Mouse (Mus musculus): ENCODE measurements around the gene Litaf. TPM values are rescaled to one million over a fixed set of nuclear protein-coding genes. Genes with fewer than 3 reads are reported as not detected.

The Litaf gene
- 30.8 and 36.9 TPM in 2 replicates for total RNA-seq (2017)

DNA sequence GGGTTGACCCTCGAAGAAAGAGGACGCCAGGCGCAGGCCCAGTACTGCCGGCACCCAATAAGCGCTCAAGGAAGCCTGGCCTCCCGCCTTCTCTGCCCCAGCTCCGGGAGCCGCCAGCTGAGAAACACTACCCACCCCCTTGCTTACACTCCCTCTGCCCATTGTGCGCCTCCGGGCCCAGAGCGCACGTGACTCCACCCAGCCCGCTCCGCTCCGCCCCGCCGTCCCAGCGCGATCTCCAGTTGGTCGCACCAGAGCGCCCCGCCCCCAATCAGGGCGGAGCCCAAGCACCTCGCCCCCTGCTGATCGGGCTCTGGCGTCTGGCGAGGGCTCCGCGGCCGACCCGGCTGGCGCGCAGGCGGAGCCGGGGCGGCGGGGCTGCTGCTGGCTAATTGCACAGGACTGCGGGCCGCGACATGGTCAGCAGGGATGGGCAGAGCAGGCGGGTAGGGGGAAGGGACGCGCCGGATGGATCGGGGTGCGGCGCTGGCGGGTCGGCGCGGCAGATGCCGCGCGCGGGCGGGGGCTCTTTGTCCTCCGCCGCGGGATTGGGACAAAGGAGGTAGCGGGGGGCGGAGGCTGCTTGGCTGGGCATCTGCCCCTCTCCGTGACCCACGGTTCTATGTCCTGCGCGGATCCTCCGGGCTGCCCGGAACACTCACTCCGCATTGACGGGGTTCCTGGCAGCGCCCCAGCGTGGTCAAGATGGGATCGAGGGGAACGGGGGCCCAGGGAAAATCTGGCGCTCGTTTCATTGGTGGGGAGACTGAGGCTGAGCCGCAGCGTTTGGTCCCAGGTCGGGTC lies at the start of gene Litaf:
Litaf (minus strand) TSS at position 129 of the 804 bp plus-strand sequence.
- ATAC-seq (replicated peaks in 1 of 2; ENCODE audit: insufficient read depth in 1 of 2, low FRiP score in 2 of 2, low TSS enrichment in 1 of 2, low read depth in 1 of 2, poor library complexity in 2 of 2, severe bottlenecking in 2 of 2): peak; percentile 88 to 92

DNA sequence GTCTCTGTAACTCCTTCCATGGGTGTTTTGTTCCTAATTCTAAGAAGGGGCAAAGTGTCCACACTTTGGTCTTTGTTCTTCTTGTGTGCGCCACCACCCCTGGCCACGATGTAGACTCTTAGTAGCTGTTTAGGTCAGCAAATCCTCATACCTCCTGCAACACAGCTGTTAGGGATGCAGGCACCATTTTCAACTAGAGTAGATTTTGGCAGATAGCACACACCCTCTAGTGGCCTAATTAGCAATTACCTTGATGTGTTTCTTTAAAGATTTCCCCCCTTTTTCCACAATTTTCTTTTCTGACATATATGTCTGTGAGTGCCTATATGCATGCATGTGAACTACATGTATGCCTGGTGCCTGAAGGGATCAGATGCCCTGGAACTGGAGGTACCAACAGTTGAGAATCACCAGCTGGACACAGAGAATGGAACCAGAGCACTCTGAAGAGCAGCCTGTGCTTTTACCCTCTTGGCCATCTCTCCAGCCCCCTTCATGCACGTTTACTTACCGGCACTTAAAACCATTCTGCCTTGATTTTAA lies 43.3 kb upstream of the Litaf start:
- no peak; a peak in 1 of 4 replicates for ATAC-seq (replicated peaks in 1 of 2; ENCODE audit: insufficient read depth in 1 of 2, low FRiP score in 2 of 2, low TSS enrichment in 1 of 2, low read depth in 1 of 2, poor library complexity in 2 of 2, severe bottlenecking in 2 of 2)

DNA sequence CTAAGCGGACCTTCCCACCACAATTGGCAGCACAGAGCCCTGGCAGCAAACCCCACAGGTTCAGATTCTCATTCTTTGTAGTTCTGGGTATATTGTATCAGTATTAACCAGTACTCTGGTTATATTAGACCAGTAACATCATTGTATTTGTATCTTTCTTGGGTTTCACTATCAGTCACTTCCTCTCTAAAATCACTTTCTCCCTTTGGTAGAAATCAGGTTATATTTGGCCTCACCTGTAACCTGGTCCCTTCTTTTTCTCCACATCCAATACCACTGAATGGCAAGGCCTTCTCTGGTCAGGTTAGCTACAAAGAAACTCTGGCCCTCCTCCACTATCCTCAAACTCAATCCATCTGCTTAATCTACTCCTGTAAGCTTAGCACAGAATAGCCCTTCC lies 38.9 kb upstream of the Litaf start:
- no peak for ATAC-seq (replicated peaks in 1 of 2; ENCODE audit: insufficient read depth in 1 of 2, low FRiP score in 2 of 2, low TSS enrichment in 1 of 2, low read depth in 1 of 2, poor library complexity in 2 of 2, severe bottlenecking in 2 of 2)

DNA sequence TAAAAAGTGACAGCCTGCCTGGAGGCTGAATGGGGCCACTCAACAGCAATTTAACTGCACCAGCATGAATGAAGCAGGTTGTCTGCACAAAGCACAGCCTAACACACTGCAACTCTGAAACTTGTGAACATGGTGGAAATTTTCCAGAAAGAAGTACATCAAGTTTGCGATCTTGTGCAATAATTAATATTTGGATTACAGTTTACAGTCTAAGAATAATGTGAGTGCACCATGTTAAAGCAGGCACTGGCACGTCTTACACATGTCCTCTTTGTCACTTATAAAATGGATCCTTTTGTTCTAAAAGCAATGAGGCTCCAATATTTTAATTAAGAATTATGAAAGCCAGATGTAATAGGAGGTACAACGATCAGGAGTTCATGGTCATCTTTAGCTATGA lies 31.3 kb upstream of the Litaf start:
- ATAC-seq (replicated peaks in 1 of 2; ENCODE audit: insufficient read depth in 1 of 2, low FRiP score in 2 of 2, low TSS enrichment in 1 of 2, low read depth in 1 of 2, poor library complexity in 2 of 2, severe bottlenecking in 2 of 2): no peak

DNA sequence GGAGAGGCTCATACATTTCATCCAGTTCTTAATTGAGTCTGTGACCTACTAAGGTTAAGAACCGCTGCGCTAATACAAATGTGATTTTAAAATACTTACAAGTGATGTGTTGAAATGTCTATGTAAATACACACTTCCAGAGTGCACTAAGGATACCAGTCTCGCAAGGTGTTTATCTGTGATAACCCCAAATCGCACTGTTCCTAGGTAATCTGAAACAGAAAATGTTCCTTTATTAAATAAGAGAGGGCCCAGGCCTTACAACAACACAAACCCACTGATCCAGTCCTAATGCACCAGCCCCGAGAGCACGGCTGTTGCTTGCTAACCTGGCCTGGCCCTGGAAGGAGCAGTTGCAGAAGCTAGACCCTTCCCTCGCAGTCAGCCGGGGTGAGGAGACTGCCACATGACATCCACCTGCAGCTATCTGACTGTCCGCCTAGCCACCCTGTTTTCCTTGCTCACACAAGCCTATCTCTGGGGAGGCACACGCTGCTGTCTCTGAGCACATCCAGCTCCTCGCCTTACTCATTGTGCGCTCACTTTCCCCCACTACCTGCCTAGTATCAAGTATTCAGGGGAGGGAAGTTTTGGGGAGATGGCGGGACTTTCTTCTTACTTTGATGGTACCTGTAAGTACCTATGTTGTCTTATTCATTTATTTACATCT lies 27.9 kb upstream of the Litaf start:
- ATAC-seq (replicated peaks in 1 of 2; ENCODE audit: insufficient read depth in 1 of 2, low FRiP score in 2 of 2, low TSS enrichment in 1 of 2, low read depth in 1 of 2, poor library complexity in 2 of 2, severe bottlenecking in 2 of 2): no peak

DNA sequence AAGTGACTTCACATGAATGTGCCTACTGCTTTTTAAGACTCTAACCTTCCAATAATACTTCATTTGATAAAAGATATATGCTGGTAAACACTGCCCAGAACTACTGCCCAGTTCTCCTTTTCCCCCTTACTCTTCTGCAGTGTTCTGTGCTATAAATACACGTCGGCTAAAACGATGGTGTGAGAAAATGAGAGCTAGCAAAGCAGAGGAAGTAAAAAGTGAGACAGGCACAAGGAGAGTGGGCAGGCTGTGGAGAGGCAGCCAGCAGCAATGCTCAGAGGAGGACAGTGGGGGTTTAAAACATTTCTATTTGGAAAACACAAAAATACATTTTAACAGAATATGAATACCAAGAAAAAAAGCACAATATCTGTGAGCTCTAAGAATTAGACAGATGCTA lies 26.6 kb upstream of the Litaf start:
- peak in 1 of 2 experiments; percentile 46; a peak in 1 of 4 replicates for ATAC-seq (replicated peaks in 1 of 2; ENCODE audit: insufficient read depth in 1 of 2, low FRiP score in 2 of 2, low TSS enrichment in 1 of 2, low read depth in 1 of 2, poor library complexity in 2 of 2, severe bottlenecking in 2 of 2)

DNA sequence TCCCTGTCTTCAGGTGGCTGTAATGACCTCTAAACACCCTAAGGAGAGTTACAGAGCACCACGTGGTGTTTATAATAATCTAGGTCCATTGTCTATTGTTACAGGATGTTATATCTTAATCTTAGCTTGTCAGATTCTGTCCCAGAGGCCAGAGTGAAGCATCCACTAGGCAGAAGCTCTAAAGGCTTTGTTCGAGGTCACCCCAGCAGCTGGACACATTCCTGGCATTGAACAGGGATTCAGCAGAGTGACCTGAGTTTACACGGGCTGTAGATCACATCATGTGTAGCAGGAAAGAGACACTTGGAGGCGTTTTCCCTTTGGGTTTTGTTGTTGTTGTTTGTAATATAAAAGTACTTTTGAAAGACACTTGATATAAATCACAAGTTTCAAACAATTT lies 26.1 kb upstream of the Litaf start:
- no peak for ATAC-seq (replicated peaks in 1 of 2; ENCODE audit: insufficient read depth in 1 of 2, low FRiP score in 2 of 2, low TSS enrichment in 1 of 2, low read depth in 1 of 2, poor library complexity in 2 of 2, severe bottlenecking in 2 of 2)

DNA sequence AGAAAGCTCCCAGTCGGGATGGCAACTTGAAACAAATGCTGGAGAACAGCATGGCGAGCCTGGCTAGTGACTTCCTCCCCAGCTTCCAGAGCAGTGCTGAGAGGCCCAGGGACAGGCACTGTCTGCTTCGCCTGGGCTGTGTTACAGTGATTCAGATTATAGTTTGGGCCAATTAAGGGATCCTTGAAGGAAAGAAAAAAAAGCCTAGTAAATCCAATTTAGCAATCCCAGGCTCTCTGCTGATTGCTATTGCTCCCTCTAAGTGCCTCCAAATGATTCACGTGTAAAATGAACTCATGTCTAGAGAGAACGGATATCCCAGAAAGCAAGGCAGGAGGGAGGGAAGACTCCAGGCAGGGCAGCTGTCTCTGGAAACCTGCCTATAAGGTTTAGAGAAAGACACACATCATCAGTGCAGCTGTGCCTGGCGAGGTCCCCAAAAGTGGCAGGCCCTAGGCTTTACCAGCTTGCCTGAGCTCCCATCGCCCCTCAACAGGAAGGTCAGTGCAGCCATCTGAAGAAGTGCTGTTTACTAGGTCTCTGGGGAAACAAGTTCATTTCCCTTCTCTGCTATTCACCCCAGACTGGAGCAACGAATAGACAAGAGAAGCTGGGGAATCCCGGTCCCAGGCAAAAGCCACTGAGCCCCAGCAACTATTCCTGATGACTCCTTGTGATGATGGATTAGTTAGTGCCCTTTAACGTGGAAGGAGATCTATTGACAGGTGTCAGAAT lies 25.0 kb upstream of the Litaf start:
- no peak for ATAC-seq (replicated peaks in 1 of 2; ENCODE audit: insufficient read depth in 1 of 2, low FRiP score in 2 of 2, low TSS enrichment in 1 of 2, low read depth in 1 of 2, poor library complexity in 2 of 2, severe bottlenecking in 2 of 2)

DNA sequence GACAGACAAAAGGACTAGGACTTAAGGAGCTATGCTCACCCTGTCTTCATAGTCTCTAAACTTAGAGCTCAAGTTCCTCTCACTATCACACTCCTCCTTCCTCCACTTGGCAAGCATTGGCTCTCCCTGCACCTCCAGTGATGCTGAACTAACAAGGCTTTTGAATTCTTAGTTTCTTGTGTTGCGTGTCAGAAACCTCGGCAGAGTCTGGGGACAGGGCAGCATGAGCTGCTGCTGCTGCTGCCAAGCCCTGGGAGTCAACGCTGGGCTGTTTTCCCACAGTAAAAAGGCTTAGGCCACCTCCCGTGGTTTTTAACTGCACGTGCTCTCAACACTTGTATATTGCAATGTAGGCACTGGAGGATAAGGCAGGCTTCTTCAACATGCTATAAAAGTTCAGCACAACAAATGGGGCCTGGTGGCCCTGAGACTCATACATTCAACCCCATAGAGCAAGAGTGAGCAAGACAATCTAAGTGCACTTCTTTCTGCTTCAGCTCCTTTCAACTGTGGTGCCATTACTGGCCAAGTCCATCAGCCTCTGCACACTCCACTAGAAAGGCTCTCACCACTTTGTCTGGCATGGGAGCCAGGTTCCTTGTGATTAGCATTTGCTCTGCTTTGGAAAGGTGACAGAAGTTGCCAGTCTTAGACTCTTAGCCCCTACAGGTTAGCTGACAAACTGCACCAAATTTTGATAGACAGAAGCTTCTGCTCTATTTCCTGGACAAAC lies 21.1 kb upstream of the Litaf start:
- no peak for ATAC-seq (replicated peaks in 1 of 2; ENCODE audit: insufficient read depth in 1 of 2, low FRiP score in 2 of 2, low TSS enrichment in 1 of 2, low read depth in 1 of 2, poor library complexity in 2 of 2, severe bottlenecking in 2 of 2)

DNA sequence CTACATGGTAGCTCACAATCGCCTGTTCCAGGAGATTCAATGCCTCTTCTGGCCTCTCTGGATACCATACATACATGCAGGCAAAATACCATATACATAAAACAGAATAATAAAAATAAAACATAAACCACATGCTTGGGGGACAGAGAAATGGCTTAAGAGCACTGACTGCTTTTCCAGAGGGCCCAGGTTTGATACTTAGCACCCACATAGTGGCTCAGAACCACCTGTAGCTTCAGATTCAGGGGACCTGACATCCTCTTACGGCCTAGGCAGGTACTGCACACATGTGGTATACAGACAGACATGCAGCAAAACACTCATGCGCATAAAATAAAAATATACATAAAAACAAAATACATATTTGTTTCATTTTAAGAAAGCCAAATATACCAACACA lies 20.3 kb upstream of the Litaf start:
- no peak for ATAC-seq (replicated peaks in 1 of 2; ENCODE audit: insufficient read depth in 1 of 2, low FRiP score in 2 of 2, low TSS enrichment in 1 of 2, low read depth in 1 of 2, poor library complexity in 2 of 2, severe bottlenecking in 2 of 2)

DNA sequence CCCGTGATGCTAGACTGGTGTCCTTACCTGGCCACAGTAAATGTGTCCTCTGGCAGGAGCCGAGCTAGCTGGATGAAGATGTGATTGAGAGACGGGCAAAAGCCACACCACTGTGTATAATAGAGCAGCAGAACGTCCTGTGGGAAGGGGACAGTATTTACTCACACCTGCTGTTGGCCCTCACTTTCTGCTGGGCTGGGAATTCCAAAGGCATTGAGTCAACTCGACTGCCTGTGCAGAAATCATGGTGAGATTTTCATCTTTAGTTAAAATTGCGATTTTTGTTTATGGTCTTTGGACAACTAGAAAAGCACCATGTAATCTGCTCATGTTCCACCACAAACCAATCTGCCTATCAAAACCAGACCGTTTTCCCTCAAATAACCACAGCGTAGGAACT lies 18.2 kb upstream of the Litaf start:
- ATAC-seq (replicated peaks in 1 of 2; ENCODE audit: insufficient read depth in 1 of 2, low FRiP score in 2 of 2, low TSS enrichment in 1 of 2, low read depth in 1 of 2, poor library complexity in 2 of 2, severe bottlenecking in 2 of 2): no peak

DNA sequence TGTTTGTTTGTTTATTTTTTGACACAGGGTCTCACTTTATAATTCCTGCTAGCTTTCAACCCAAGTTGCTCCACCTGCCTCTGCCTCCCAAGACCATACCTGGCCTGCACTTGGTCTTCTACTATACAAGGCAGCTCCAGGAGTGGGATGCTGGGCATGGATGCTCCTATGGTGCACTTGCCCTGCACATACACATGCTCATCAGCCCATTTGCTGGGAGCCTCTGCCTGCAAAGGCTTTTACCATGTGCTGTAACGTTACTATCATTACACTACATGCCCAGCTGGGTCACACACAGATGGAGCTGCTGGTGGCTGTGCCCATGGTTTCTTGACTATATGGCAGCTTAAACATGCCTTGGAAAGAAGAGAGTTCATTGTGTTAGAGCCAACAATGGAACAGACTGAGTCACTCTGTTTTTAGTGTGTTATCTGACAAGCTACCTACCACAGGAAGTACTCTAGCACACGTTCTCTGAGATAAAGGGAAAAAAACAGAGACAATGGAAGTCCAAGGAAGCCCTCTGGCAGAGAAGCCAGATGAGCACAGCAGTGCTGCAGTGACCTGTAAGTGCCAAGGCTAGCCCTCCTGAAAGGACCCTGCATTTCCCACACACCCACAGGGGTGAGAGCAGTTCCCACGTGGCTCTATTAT lies 12.4 kb upstream of the Litaf start:
- ATAC-seq (replicated peaks in 1 of 2; ENCODE audit: insufficient read depth in 1 of 2, low FRiP score in 2 of 2, low TSS enrichment in 1 of 2, low read depth in 1 of 2, poor library complexity in 2 of 2, severe bottlenecking in 2 of 2): peak in 1 of 2 experiments; percentile 50; a peak in 2 of 4 replicates

DNA sequence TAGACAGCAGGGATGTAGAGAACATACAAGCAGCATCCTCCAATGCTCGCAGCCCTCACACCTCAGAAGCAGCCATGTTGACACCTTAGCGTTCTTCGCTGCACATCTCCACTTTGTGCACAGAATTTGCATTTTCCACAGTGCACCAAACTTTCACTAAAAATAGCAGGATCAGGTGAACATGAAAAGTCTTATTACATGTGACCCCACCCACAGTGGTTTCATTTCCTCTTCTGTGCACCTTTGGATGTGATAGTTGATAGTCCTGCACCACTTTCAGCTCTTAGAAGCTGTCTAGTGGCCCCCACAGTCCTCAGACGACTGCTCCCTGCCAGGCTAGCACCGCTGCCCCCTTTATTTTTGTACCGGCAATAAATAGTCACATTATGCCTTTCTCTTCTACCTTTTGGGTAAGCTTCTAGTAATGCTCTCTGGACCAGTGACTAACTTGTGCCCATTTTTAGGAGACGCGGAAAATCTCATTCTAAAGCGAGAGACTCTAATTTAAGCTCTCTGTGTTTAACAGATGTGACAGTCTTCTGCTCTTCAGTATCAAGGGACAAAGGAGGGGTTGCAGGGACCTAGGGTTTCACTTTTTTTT lies 11.7 kb upstream of the Litaf start:
- no peak; a peak in 1 of 4 replicates for ATAC-seq (replicated peaks in 1 of 2; ENCODE audit: insufficient read depth in 1 of 2, low FRiP score in 2 of 2, low TSS enrichment in 1 of 2, low read depth in 1 of 2, poor library complexity in 2 of 2, severe bottlenecking in 2 of 2)

DNA sequence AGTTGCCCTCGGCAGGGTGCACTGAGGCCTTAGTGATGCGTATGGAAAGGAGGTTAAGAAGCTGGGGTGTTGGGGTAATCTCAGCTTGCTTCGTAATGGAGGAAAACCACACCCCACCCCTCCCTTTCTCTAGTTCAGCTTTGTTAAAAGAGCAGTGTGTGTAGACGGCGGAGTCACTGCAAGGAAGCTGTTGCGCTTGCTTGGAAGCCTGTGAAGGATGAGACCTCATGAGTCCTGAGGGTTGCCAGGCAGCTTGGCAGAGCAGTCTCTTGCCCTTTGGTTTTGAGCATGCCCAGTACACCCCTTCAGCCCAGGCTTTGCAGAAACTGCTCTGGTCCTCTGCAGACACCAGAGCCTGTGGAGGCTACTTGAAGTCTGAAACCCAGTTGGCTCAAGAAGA lies 7.1 kb upstream of the Litaf start:
- ATAC-seq (replicated peaks in 1 of 2; ENCODE audit: insufficient read depth in 1 of 2, low FRiP score in 2 of 2, low TSS enrichment in 1 of 2, low read depth in 1 of 2, poor library complexity in 2 of 2, severe bottlenecking in 2 of 2): no peak

DNA sequence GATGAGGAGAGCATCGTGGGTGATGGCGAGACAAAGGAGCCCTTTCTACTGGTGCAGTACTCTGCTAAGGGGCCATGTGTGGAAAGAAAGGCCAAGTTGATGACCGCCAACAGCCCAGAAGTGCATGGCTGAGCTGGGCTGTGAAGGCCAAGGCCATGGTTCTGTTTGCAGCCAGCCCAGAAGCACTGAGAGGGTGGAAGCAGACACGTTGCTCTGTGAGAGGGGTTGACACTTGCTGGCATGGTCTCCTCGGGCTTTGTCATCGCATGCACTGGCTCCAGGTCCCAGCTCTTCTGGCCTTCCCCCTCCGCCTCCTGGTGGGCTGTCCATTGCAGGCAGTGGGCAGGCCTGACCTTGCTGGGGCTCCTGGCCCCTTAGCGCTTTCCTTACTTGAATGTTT lies 6.5 kb upstream of the Litaf start:
- no peak for ATAC-seq (replicated peaks in 1 of 2; ENCODE audit: insufficient read depth in 1 of 2, low FRiP score in 2 of 2, low TSS enrichment in 1 of 2, low read depth in 1 of 2, poor library complexity in 2 of 2, severe bottlenecking in 2 of 2)

DNA sequence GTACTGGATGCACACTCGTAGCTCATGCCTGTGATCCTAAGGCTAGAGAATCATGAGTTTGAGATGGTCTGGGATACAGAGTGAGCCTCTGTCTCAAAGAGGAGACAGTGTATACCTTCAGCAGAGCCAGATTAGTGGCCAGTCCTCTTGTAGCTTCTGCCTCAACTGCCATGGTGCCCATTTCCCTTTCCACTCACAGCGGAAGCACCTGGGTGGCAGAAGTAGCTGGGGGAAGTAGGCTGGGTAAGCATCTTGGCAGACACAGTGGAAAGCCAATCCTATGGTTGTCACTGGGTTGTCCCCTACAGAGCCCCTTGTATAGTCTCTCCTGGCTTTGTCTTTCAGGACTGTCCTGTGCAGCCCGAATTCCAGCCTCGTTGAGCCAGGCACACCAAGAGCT lies 5.9 kb upstream of the Litaf start:
- ATAC-seq (replicated peaks in 1 of 2; ENCODE audit: insufficient read depth in 1 of 2, low FRiP score in 2 of 2, low TSS enrichment in 1 of 2, low read depth in 1 of 2, poor library complexity in 2 of 2, severe bottlenecking in 2 of 2): peak; percentile 43 to 48; a peak in 3 of 4 replicates
